Mouse (Mus musculus): ENCODE results near the gene Frmd8. TPM values are rescaled to one million over a fixed set of nuclear protein-coding genes. Genes with fewer than 3 reads are reported as not detected.

Frmd8 gene
- polyA plus RNA-seq, 1 experiment from 2014 or later, result 14.9 TPM

GRCm38 (mm10) chr19:5844831-5845318 is 30.2 kb downstream of the Frmd8 start:
- Histone ChIP-seq H3K27me3 (ENCODE audit: control insufficient read depth, insufficient read depth, low read length) (no peaks in the 10 kb centered on the region), H3K36me3 (ENCODE audit: control insufficient read depth, insufficient read depth, low read length) (no peaks in the 10 kb centered on the region), H3K9ac (ENCODE audit: low read depth, low read length) (no peak overlapping the region; the same call in 1 of the 2 replicates), H3K27ac (ENCODE audit: low read depth, low read length) (peak overlapping the region; percentile 96; the same call in 1 of the 2 replicates), H3K9me3 (ENCODE audit: control insufficient read depth, low read length) (no peaks in the 10 kb centered on the region), H3K4me3 (ENCODE audit: low read depth, low read length) (no peak overlapping the region), H3K4me2 (replicated peaks; ENCODE audit: low read depth, low read length) (peak overlapping the region; percentile 62), H3K4me1 (replicated peaks; ENCODE audit: control insufficient read depth, insufficient read depth, low read length) (peaks cover 37% of the 10 kb centered on the region)
- WGBS, result 76% methylated on average over 12 of the region's 12 CpGs
- no peak for ATAC-seq (ENCODE audit: low FRiP score)
- no peak for DNase-seq (ENCODE audit: low spot score)

DNA sequence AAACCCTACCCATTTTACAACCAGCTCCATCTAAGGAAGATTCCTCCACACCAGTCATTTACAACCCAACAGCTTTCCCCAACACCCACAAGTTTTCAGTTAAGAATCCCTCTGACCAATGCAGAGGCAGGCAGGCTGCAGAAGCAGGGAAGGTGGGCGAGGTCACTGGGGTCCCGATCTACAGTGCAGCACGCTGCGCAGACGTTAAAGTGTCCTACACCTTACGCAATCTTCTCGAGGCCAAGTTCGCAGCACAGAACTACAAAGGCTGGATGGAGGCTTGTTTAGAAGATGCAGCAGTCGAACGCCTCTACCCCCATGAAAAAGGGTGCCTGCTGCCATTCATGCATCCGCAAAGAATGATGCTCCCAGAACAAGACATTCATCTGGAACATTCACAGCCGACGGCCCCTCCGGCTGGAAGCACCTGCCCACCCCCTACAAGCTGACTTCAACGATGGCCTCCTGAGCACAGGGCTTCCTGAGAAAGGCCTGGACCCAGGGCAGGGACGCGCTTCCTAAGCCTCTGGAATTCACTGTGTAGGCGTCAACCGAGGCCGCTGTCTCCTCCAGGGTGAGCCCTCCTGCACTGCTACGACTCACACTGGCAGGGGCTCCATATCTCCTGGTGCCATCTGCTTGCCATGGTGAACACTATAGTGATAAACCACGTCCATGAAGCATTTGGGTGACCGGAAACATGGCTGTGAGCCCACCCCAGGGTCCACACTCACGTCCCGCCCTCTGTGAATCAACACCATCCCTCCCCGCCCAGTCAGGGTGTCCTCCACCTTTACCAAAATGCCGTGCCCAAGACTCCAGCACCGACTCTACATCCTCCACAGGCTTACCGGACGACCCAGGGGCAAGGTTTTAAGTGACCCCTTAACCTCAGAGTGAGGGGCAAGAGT is 31.0 kb downstream of the Frmd8 start:
- no peak overlapping the region; the same call in 1 of the 2 replicates for H3K9ac ChIP-seq (ENCODE audit: low read depth, low read length)
- H3K4me3 ChIP-seq (ENCODE audit: low read depth, low read length), result no peak overlapping the region
- H3K4me2 ChIP-seq (replicated peaks; ENCODE audit: low read depth, low read length), result peak overlapping the region; percentile 15; the same call in 1 of the 2 replicates
- H3K36me3 ChIP-seq (ENCODE audit: control insufficient read depth, insufficient read depth, low read length), result no peaks in the 10 kb centered on the region
- peaks cover 34% of the 10 kb centered on the region for H3K4me1 ChIP-seq (replicated peaks; ENCODE audit: control insufficient read depth, insufficient read depth, low read length)
- DNase-seq (ENCODE audit: low spot score), result no peak
- WGBS, result 80% methylated on average over 30 of the region's 30 CpGs
- H3K27me3 ChIP-seq (ENCODE audit: control insufficient read depth, insufficient read depth, low read length), result no peaks in the 10 kb centered on the region
- 0 out of 2 replicates have a peak overlapping the region, but pooled peaks have one; percentile 21 for H3K27ac ChIP-seq (ENCODE audit: low read depth, low read length)
- H3K9me3 ChIP-seq (ENCODE audit: control insufficient read depth, low read length), result no peaks in the 10 kb centered on the region
- no peak for ATAC-seq (ENCODE audit: low FRiP score)

DNA sequence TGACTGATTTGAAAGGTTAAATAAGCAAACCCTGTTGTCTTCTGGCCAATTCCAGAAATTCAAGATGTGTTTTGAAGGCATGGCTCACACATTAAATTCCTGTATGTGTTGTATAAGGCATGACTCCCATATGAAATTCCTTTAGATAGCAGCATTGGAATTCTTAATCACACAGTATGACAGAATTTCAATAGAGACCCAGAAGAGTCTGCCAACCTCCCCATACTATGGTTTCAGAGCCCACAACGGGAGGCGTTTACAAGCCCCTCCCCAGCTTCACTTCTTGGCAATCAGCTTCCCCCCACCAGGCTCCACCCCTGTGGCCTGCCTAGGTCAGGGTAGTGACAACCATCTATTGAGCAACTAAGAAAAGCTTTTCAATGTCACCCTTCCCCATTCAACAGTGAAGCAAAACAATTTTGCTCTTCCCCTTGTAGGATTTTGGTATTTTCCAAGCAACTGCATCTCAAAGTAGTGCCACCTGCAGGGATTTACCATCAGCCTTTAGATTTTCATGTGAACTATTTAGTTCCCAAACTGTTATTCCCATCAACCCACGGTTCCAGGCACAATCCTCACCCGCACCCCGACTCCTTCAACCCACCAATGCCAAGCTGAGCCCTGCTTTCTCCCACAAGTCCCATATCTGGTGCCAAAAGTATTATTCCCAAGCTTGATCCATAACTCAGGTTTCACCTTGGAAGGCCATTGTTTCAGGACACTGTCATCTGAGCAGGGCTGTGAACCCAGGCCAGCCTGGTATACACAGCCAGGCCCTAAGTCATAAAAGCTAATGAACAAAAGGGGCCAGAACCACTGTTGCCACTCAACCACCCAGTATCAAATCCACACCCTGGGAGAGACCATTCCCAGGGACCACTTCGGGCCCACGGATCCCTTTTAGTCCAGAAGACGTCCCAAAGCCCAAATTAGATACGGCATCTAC is 32.0 kb downstream of the Frmd8 start:
- peak; percentile 41 for DNase-seq (ENCODE audit: low spot score)

DNA sequence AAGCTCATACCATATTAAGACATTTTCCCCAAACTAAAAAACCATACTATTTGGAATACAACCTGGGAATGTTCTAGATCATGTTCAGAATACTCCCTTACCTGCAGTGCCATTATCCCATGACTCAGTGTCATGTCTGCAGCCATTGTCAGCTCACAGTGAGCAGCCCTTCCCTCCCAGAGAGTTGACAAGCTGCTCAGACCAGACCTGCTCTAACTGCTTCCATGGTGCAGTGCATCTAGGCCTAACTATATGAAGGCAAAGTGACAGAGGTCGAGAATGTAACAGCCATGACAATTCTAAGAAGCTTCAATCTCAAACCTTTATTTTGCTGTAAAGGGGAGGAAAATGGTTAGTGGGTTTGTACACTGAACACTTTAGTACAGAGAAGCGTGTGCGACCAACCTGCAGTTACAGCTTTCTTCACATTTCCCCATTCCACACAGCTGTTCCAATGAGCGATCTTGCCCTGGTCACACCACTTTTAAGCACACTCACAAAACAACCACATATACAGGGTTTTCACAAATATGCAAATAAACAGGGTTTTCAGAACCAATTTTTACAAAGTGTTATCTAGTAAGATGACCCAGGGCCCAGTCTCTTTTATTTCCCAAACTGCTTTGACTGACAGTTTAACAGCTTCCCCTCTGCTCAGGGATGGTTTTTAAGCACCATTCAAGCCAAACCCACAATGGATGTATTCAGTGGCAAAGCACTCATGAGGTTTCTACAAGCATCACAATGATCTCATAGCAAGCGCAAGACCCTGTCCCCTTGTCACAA is 32.9 kb downstream of the Frmd8 start:
- ATAC-seq (ENCODE audit: low FRiP score) (no peak), DNase-seq (ENCODE audit: low spot score) (peak; percentile 32)
- Histone ChIP-seq H3K4me3 (ENCODE audit: low read depth, low read length) (no peak overlapping the region), H3K27me3 (ENCODE audit: control insufficient read depth, insufficient read depth, low read length) (no peaks in the 10 kb centered on the region), H3K36me3 (ENCODE audit: control insufficient read depth, insufficient read depth, low read length) (no peaks in the 10 kb centered on the region), H3K9ac (ENCODE audit: low read depth, low read length) (no peak overlapping the region), H3K4me2 (replicated peaks; ENCODE audit: low read depth, low read length) (no peak overlapping the region), H3K4me1 (replicated peaks; ENCODE audit: control insufficient read depth, insufficient read depth, low read length) (peaks cover 19% of the 10 kb centered on the region), H3K9me3 (ENCODE audit: control insufficient read depth, low read length) (no peaks in the 10 kb centered on the region), H3K27ac (ENCODE audit: low read depth, low read length) (peak overlapping the region; percentile 24; the same call in 1 of the 2 replicates)
- 43% methylated on average over 5 of the region's 5 CpGs for WGBS

More for the DNA sequence above, 32.0 kb downstream of the Frmd8 start:
- Histone ChIP-seq H3K4me2 (replicated peaks; ENCODE audit: low read depth, low read length) (peak overlapping the region; percentile 12), H3K4me3 (ENCODE audit: low read depth, low read length) (no peak overlapping the region), H3K27me3 (ENCODE audit: control insufficient read depth, insufficient read depth, low read length) (no peaks in the 10 kb centered on the region), H3K4me1 (replicated peaks; ENCODE audit: control insufficient read depth, insufficient read depth, low read length) (peaks cover 28% of the 10 kb centered on the region), H3K27ac (ENCODE audit: low read depth, low read length) (peak overlapping the region; percentile 24; the same call in 1 of the 2 replicates), H3K9ac (ENCODE audit: low read depth, low read length) (no peak overlapping the region), H3K9me3 (ENCODE audit: control insufficient read depth, low read length) (no peaks in the 10 kb centered on the region), H3K36me3 (ENCODE audit: control insufficient read depth, insufficient read depth, low read length) (no peaks in the 10 kb centered on the region)
- 64% methylated on average over 9 of the region's 9 CpGs for WGBS
- ATAC-seq (ENCODE audit: low FRiP score), result no peak

DNA sequence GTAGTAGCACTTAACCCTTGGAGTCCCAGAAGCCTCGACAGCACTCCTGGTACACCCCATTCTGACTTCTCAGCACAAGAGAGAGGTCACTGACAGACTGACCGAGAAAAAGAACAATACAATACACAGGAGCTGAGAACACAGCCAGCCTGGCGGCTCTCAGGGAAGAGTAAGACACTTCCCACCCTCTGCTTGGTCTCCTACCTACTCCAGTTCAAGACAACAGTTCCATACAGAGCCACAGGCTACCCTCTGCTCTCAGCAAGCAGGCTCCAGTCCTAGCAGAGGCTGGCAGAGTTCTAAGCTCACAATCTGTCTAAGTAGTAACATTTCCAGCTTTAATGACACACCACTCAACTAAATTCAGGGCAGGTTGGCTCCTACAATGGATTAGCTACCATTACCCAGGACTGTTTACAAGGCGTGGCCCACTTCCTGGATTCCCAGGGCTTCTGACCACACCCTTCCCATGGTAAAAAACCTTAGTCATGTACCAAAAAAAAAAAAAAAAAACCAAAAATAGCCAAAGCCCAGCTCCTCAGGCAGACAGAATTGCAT is 33.6 kb downstream of the Frmd8 start:
- no peaks in the 10 kb centered on the region for H3K9me3 ChIP-seq (ENCODE audit: control insufficient read depth, low read length)
- WGBS, result 45% methylated on average over 4 of the region's 4 CpGs
- ATAC-seq (ENCODE audit: low FRiP score) (no peak), DNase-seq (ENCODE audit: low spot score) (no peak)
- no peak overlapping the region for H3K27ac ChIP-seq (ENCODE audit: low read depth, low read length)
- no peaks in the 10 kb centered on the region for H3K36me3 ChIP-seq (ENCODE audit: control insufficient read depth, insufficient read depth, low read length)
- H3K4me3 ChIP-seq (ENCODE audit: low read depth, low read length), result no peak overlapping the region
- no peak overlapping the region for H3K4me2 ChIP-seq (replicated peaks; ENCODE audit: low read depth, low read length)
- no peaks in the 10 kb centered on the region for H3K27me3 ChIP-seq (ENCODE audit: control insufficient read depth, insufficient read depth, low read length)
- H3K9ac ChIP-seq (ENCODE audit: low read depth, low read length), result no peak overlapping the region
- peaks cover 15% of the 10 kb centered on the region for H3K4me1 ChIP-seq (replicated peaks; ENCODE audit: control insufficient read depth, insufficient read depth, low read length)

DNA sequence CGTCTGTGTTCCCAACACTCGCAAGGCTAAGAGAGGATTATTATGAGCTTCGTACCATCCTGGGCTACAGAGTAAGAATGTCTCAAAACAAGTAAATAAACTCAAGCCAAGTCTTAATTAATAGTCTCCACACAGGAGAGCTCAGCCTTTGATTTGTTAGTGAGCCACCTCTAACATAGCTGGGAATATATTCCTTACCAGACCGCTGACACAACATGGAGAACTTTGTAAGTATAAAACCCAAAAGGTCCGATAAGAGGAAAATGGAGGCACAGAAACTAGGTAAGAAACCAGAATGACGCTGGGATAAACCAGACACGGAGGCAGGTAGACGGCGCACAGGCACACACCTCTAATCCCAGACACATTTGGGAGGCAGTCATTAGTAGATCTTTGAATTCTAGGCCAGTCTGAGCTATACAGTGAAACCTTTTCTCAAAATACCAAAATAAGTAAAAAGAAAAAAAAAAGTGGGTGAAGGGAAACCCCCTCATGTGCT is 34.1 kb downstream of the Frmd8 start:
- Histone ChIP-seq H3K4me2 (replicated peaks; ENCODE audit: low read depth, low read length) (no peak overlapping the region), H3K9ac (ENCODE audit: low read depth, low read length) (no peak overlapping the region), H3K4me3 (ENCODE audit: low read depth, low read length) (no peak overlapping the region), H3K36me3 (ENCODE audit: control insufficient read depth, insufficient read depth, low read length) (no peaks in the 10 kb centered on the region), H3K9me3 (ENCODE audit: control insufficient read depth, low read length) (no peaks in the 10 kb centered on the region), H3K27me3 (ENCODE audit: control insufficient read depth, insufficient read depth, low read length) (no peaks in the 10 kb centered on the region), H3K4me1 (replicated peaks; ENCODE audit: control insufficient read depth, insufficient read depth, low read length) (peaks cover 15% of the 10 kb centered on the region), H3K27ac (ENCODE audit: low read depth, low read length) (no peak overlapping the region)
- 92% methylated on average over 9 of the region's 9 CpGs for WGBS
- DNase-seq (ENCODE audit: low spot score) (no peak), ATAC-seq (ENCODE audit: low FRiP score) (no peak)

- Histone ChIP-seq H3K36me3 (ENCODE audit: control insufficient read depth, insufficient read depth, low read length) (no peaks in the 10 kb centered on the region), H3K27ac (ENCODE audit: low read depth, low read length) (no peak overlapping the region), H3K9ac (ENCODE audit: low read depth, low read length) (no peak overlapping the region), H3K27me3 (ENCODE audit: control insufficient read depth, insufficient read depth, low read length) (no peaks in the 10 kb centered on the region), H3K4me3 (ENCODE audit: low read depth, low read length) (no peak overlapping the region), H3K4me1 (replicated peaks; ENCODE audit: control insufficient read depth, insufficient read depth, low read length) (peaks cover 15% of the 10 kb centered on the region), H3K4me2 (replicated peaks; ENCODE audit: low read depth, low read length) (no peak overlapping the region), H3K9me3 (ENCODE audit: control insufficient read depth, low read length) (no peaks in the 10 kb centered on the region)
- 81% methylated on average over 18 of the region's 18 CpGs for WGBS
- DNase-seq (ENCODE audit: low spot score), result no peak
- no peak for ATAC-seq (ENCODE audit: low FRiP score)
Measured at GRCm38 (mm10) chr19:5840086-5840889, 34.8 kb downstream of the Frmd8 start.
